Mouse (Mus musculus): Measurements from ENCODE around the gene Gm7534.

DNA sequence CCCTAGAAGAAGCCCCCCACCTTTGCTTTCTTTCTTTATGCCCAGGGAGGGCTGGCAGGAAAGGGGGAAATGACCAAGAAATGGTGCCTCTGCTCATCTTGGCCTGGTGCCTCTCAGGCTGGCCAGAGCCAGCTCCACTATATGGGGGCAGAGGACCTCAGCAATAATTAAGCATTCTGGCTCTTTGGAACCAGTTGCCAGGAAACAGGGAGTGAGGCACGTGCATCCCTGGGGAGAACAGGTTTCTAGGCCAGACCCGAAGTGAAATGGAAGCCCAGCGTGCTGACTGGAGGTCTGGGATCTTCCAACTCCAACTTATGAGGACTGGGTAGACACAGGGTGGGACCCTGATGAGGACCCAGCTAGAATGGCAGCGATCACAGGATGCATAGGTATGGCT lies 43.5 kb upstream of the Gm7534 start:
- TF ChIP-seq ZNF384 (IDR thresholded peaks at IDR 0.05; ENCODE audit: low read depth, low read length) (no peak), ZC3H11A (IDR thresholded peaks at IDR 0.05; ENCODE audit: borderline replicate concordance, low read depth, low read length) (no peak), CHD2 (IDR thresholded peaks at IDR 0.05; ENCODE audit: low read depth, low read length) (no peak), MAFK (IDR thresholded peaks at IDR 0.05; ENCODE audit: insufficient read depth, low read depth, low read length) (no peak)
